ENCODE assay signal across 27 mouse cellular contexts in the genomic region with DNA sequence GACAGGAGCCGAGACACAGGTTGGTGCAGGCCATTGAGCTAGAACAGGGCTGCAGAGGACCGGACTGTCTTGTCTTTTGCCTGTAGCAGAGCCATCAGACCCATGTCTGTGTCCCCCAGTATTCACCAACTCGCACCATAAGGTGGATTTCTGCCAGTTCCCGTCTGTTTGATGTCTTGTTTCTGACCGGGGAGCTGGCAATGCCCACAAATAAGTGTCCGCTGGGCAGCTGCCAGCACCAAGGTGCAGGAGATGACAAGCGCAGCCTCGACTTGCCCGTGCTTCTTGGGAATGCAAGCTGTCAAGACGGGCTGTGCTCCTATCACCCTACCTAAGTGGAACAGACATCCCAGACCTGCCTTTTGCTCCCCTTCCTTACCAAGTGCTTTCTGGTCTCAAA.
A peak's percentile ranks its signal among the peaks of the same experiment; 100 is the strongest.
DNase-seq lines count a peak whose midpoint lies in the region; ATAC-seq and TF ChIP-seq lines count a peak whose summit lies in the region.
"Had no signal": no experiment of that assay in that cellular context is flagged by ENCODE, and none has a peak within 500 bp of the region (broad histone marks: within the 10 kb centered on the region; RNA-seq: fewer than 3 reads in every experiment).

No protein-coding gene starts in this region.

- 81% methylated on average over 10 of the region's 10 CpGs for WGBS in midbrain, postnatal 0 days
- 83% methylated on average over 10 of the region's 10 CpGs for WGBS in midbrain, embryonic 16.5 days

- ATAC-seq in midbrain, postnatal 0 days (ENCODE audit: low FRiP score) = no peak
- ATAC-seq in midbrain, embryonic 16.5 days = no peak
- ATAC-seq: activated CD4-positive, CD25-positive, alpha-beta regulatory T cell, adult 4 months; CD4-positive, CD25-positive, alpha-beta regulatory T cell, adult 4 months; forebrain, embryonic 14.5 days; forebrain, embryonic 16.5 days; Patski had no signal

- no peaks in the 10 kb centered on the region for H3K4me1 ChIP-seq in midbrain, postnatal 0 days (ENCODE audit: insufficient read depth, low read length)
- H3K4me1 ChIP-seq in midbrain, embryonic 16.5 days (ENCODE audit: control insufficient read depth, insufficient read depth, low read length) = no peaks in the 10 kb centered on the region
- H3K4me1 ChIP-seq: embryonic facial prominence, embryonic 13.5 days; embryonic facial prominence, embryonic 15.5 days; forebrain, embryonic 10.5 days; forebrain, embryonic 12.5 days had no signal

- no peaks in the 10 kb centered on the region for H3K9me3 ChIP-seq in midbrain, postnatal 0 days (ENCODE audit: low read length)
- no peaks in the 10 kb centered on the region for H3K9me3 ChIP-seq in midbrain, embryonic 16.5 days (replicated peaks; ENCODE audit: control insufficient read depth, low read length, poor library complexity, severe bottlenecking)
- H3K9me3 ChIP-seq: embryonic facial prominence, embryonic 13.5 days; embryonic facial prominence, embryonic 15.5 days; forebrain, embryonic 10.5 days; forebrain, embryonic 12.5 days had no signal

- no peak for TF ChIP-seq CTCF in midbrain, postnatal 0 days (IDR thresholded peaks at IDR 0.05)

- peak; percentile 47 to 64 for DNase-seq in cerebellum, postnatal 14 days
- no peak for DNase-seq in cerebellum, adult 9-11 months
- peak; percentile 71 for DNase-seq in left cerebral cortex, postnatal 4 days
- no peak for DNase-seq in left cerebral cortex, adult 11 months (ENCODE audit: low spot score)
- DNase-seq in midbrain, postnatal 0 days (ENCODE audit: low spot score) = peak; percentile 41
- DNase-seq in B cell, adult 2 months = no peak
- DNase-seq: adrenal gland, adult 8-10 months; adrenal gland, postnatal 14 days; adrenal gland, postnatal 36 days; cerebellum, adult 11-12 months; cerebellum, adult 2 months; cerebellum, adult 9-10 months; cerebellum, postnatal 36 days; embryo, embryonic 11 days had no signal

- H3K4me2 ChIP-seq in midbrain, postnatal 0 days (ENCODE audit: low read depth, low read length, poor library complexity, severe bottlenecking) = no peak overlapping the region
- no peak overlapping the region for H3K4me2 ChIP-seq in midbrain, embryonic 16.5 days (ENCODE audit: low read length)
- H3K4me2 ChIP-seq: embryonic facial prominence, embryonic 13.5 days; embryonic facial prominence, embryonic 15.5 days; forebrain, embryonic 12.5 days had no signal

- H3K36me3 ChIP-seq in midbrain, postnatal 0 days (ENCODE audit: insufficient read depth, low read length) = peaks cover 31% of the 10 kb centered on the region
- H3K36me3 ChIP-seq in midbrain, embryonic 16.5 days (ENCODE audit: control insufficient read depth, insufficient read depth, low read length) = peaks cover 29% of the 10 kb centered on the region
- H3K36me3 ChIP-seq: G1E had no signal

- H3K27ac ChIP-seq in midbrain, postnatal 0 days (ENCODE audit: low read depth, low read length) = no peak overlapping the region
- H3K27ac ChIP-seq in midbrain, embryonic 16.5 days (ENCODE audit: low read length) = no peak overlapping the region
- H3K27ac ChIP-seq: embryonic facial prominence, embryonic 13.5 days; embryonic facial prominence, embryonic 15.5 days; forebrain, embryonic 10.5 days; forebrain, embryonic 12.5 days had no signal

- intact Hi-C loops in left cerebral cortex, postnatal 4 days (cut with DNase I) = no loop called here

- H3K9ac ChIP-seq in midbrain, postnatal 0 days (replicated peaks; ENCODE audit: low read length, poor library complexity, severe bottlenecking) = no peak overlapping the region
- no peak overlapping the region for H3K9ac ChIP-seq in midbrain, embryonic 16.5 days (ENCODE audit: low read depth, low read length)
- H3K9ac ChIP-seq: embryonic facial prominence, embryonic 13.5 days; embryonic facial prominence, embryonic 15.5 days; forebrain, embryonic 12.5 days had no signal

- no peaks in the 10 kb centered on the region for H3K27me3 ChIP-seq in midbrain, postnatal 0 days (ENCODE audit: insufficient read depth, low read length)
- no peaks in the 10 kb centered on the region for H3K27me3 ChIP-seq in midbrain, embryonic 16.5 days (ENCODE audit: control insufficient read depth, insufficient read depth, low read depth, low read length)
- H3K27me3 ChIP-seq: CH12.LX; embryonic facial prominence, embryonic 13.5 days; embryonic facial prominence, embryonic 15.5 days; forebrain, embryonic 12.5 days; Patski had no signal

- no peak overlapping the region for H3K4me3 ChIP-seq in midbrain, postnatal 0 days (ENCODE audit: low read depth, low read length)
- H3K4me3 ChIP-seq in midbrain, embryonic 16.5 days (ENCODE audit: low read depth, low read length) = no peak overlapping the region
- H3K4me3 ChIP-seq: embryonic facial prominence, embryonic 13.5 days; embryonic facial prominence, embryonic 15.5 days; erythroblast, embryonic 14.5 days; forebrain, embryonic 10.5 days; forebrain, embryonic 12.5 days had no signal

Comparison
In these comparisons a context has a peak if more than half of its experiments do, and no peak if none do; other contexts are left out.
1. DNase-seq: peak in cerebellum, postnatal 14 days (2 of 2), left cerebral cortex, postnatal 4 days (single experiment) and midbrain, postnatal 0 days (single experiment); none in cerebellum, adult 9-11 months (single experiment), left cerebral cortex, adult 11 months (single experiment) and B cell, adult 2 months (0 of 2).